Mouse (Mus musculus) embryonic stem cell, embryonic (primary cell): ENCODE results near the gene Elovl1.

Experiments
- CTCF ChIA-PET, 4 experiments: fragments of 300-600 bp in 2 of 4; fragments of 350-600 bp in 2 of 4; sonication (Branson Sonifier 250); formaldehyde crosslinking; loops; one replicate each; lab custom pipeline; 2022; ENCODE audit warnings: inconsistent platforms in 2 of 4; lab: Charles Lee
- POLR2A ChIA-PET, 4 experiments: fragments of 300-600 bp in 2 of 4; fragments of 350-600 bp in 2 of 4; sonication (Branson Sonifier 250); formaldehyde crosslinking; loops; one replicate each; lab custom pipeline; 2022; ENCODE audit warnings: antibody characterized with exemption in 4 of 4, inconsistent platforms in 1 of 4; lab: Charles Lee

The Elovl1 gene

GRCm38 (mm10) chr4:118427768-118428451, at the start of gene Elovl1:
TSS of gene Elovl1 (plus strand) at chr4:118428093.
- CTCF ChIA-PET = interaction anchor here (0.6 to 1.6 kb wide), 9 partner anchors 70 to 1276 kb away, joined by 3 to 6 read pairs (median 3); no protein-coding TSS in a partner anchor
- POLR2A ChIA-PET = interaction anchor here in 3 of 4 experiments (0.6 to 3.3 kb wide), 35 partner anchors 8 to 681 kb away, joined by 3 to 20 read pairs (median 4); partner anchors contain the start of genes Cdc20 (in 3 of the 3), Kdm4a (in 2 of the 3), Tmem125 (in 2 of the 3) and Cfap57 (in 1 of the 3)

- ChIA-PET POLR2A (interaction anchor here in 1 of 4 experiments (0.5 kb wide), 1 partner anchor 88 kb away, joined by 4 read pairs; no protein-coding TSS in a partner anchor), CTCF (no interaction called here)
Observed at GRCm38 (mm10) chr4:118383271-118383670, 44.6 kb upstream of the Elovl1 start.

GRCm38 (mm10) chr4:118387316-118387715, 40.6 kb upstream of the Elovl1 start:
- POLR2A ChIA-PET = interaction anchor here in 2 of 4 experiments (0.9 to 1.7 kb wide), 6 partner anchors 9 to 208 kb away, joined by 3 to 4 read pairs (median 4); partner anchors contain the start of gene Kdm4a (in 1 of the 2)
- CTCF ChIA-PET = no interaction called here

- CTCF ChIA-PET = interaction anchor here in 1 of 4 experiments (0.7 kb wide), 1 partner anchor 222 kb away, joined by 3 read pairs; no protein-coding TSS in a partner anchor
- POLR2A ChIA-PET = interaction anchor here in 1 of 4 experiments (0.8 to 2.6 kb wide), 7 partner anchors 9 to 520 kb away, joined by 3 to 6 read pairs (median 4); partner anchors contain the start of gene Cdc20
Observed at GRCm38 (mm10) chr4:118390146-118390545, 37.7 kb upstream of the Elovl1 start.

DNA sequence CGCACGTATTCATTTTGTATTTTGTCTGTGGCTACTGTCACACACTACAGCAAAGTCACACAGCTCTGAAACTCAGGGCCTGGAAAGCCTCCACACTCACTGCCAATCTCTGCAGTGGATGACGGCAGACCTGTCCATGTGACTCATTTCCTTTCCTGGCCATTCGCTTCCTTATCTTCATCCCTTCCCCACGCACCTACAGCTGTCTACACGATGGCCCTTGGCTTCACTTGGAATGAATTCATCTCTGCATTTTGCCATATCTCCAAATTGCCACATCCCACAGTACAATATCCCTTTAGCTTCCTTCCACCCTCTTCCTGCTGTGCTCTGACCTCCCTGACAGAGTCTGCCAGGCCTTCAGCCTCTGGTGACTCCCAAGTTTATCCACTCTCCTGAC, 33.4 kb upstream of the Elovl1 start:
- CTCF ChIA-PET = no interaction called here
- POLR2A ChIA-PET = interaction anchor here in 1 of 4 experiments (1.1 kb wide), 1 partner anchor 16 kb away, joined by 3 read pairs; no protein-coding TSS in a partner anchor

- POLR2A ChIA-PET = interaction anchor here in 1 of 4 experiments (1.1 kb wide), 1 partner anchor 15 kb away, joined by 3 read pairs; no protein-coding TSS in a partner anchor
- CTCF ChIA-PET = no interaction called here
Observed at GRCm38 (mm10) chr4:118395289-118395688, 32.6 kb upstream of the Elovl1 start.

- ChIA-PET CTCF (no interaction called here), POLR2A (no interaction called here)
Observed at GRCm38 (mm10) chr4:118396433-118396832, 31.5 kb upstream of the Elovl1 start.

DNA sequence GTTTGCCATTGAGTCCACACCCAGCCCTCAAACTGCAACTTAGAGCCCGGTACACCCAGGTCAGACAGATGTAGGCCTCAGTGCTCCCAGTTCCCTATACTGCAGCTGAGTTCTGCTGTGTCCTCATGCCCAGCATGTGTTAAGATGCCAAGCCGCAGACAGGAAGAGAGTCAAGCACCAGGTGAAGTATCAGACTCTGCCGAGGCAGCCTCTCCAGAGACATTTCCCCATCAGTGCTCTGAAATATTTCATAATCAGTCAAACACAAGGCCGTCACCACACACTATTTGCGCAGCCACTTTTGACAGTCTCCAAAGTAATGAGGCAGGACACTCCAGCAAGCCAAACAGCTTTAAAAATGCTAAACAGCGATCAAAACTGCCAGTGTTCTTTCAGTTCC, 29.5 kb upstream of the Elovl1 start:
- POLR2A ChIA-PET = no interaction called here
- CTCF ChIA-PET = no interaction called here

GRCm38 (mm10) chr4:118401421-118401820, 26.5 kb upstream of the Elovl1 start:
- ChIA-PET CTCF (interaction anchor here in 1 of 4 experiments (1.0 kb wide), 1 partner anchor 165 kb away, joined by 3 read pairs; no protein-coding TSS in a partner anchor), POLR2A (interaction anchor here in 2 of 4 experiments (0.9 to 1.3 kb wide), 3 partner anchors 13 to 222 kb away, joined by 3 read pairs; partner anchors contain the start of genes Cdc20 (in 1 of the 2) and Kdm4a (in 1 of the 2))

GRCm38 (mm10) chr4:118401918-118402317, 26.0 kb upstream of the Elovl1 start:
- POLR2A ChIA-PET = interaction anchor here in 2 of 4 experiments (0.9 to 1.3 kb wide), 4 partner anchors 14 to 222 kb away, joined by 3 read pairs; partner anchors contain the start of genes Cdc20 (in 1 of the 2) and Kdm4a (in 1 of the 2)
- CTCF ChIA-PET = interaction anchor here in 1 of 4 experiments (1.0 kb wide), 1 partner anchor 164 kb away, joined by 3 read pairs; no protein-coding TSS in a partner anchor

GRCm38 (mm10) chr4:118402701-118403100, 25.2 kb upstream of the Elovl1 start:
- POLR2A ChIA-PET = interaction anchor here in 2 of 4 experiments (1.0 to 1.3 kb wide), 2 partner anchors 29 to 223 kb away, joined by 3 read pairs; partner anchors contain the start of gene Kdm4a (in 1 of the 2)
- CTCF ChIA-PET = interaction anchor here in 1 of 4 experiments (1.0 kb wide), 1 partner anchor 164 kb away, joined by 3 read pairs; no protein-coding TSS in a partner anchor

- CTCF ChIA-PET = interaction anchor here in 2 of 4 experiments (0.6 to 0.9 kb wide), 2 partner anchors 13 to 106 kb away, joined by 3 to 5 read pairs; no protein-coding TSS in a partner anchor
- POLR2A ChIA-PET = interaction anchor here in 3 of 4 experiments (0.6 to 2.7 kb wide), 15 partner anchors 10 to 52 kb away, joined by 3 to 10 read pairs (median 4); partner anchors contain the start of gene Elovl1 (in 3 of the 3)
Observed at GRCm38 (mm10) chr4:118409142-118409900, 18.6 kb upstream of the Elovl1 start, which contains the start of the genes Szt2 and Med8. TSS of gene Szt2 (minus strand) at chr4:118409273. TSS of gene Med8 (plus strand) at chr4:118409337.

- POLR2A ChIA-PET = interaction anchor here (0.7 to 2.7 kb wide), 12 partner anchors 10 to 210 kb away, joined by 3 to 10 read pairs (median 4); partner anchors contain the start of genes Elovl1 (in 2 of the 4), Cdc20 (in 1 of the 4), Cfap57 (in 1 of the 4) and Ebna1bp2 (in 1 of the 4)
- CTCF ChIA-PET = no interaction called here
Observed at GRCm38 (mm10) chr4:118410871-118411270, 17.0 kb upstream of the Elovl1 start.

- ChIA-PET POLR2A (interaction anchor here in 2 of 4 experiments (0.7 to 1.6 kb wide), 6 partner anchors 8 to 578 kb away, joined by 3 to 5 read pairs (median 3); partner anchors contain the start of genes Cdc20 (in 1 of the 2) and Elovl1 (in 1 of the 2)), CTCF (interaction anchor here in 3 of 4 experiments (0.6 to 0.7 kb wide), 3 partner anchors 204 to 728 kb away, joined by 3 to 5 read pairs (median 5); no protein-coding TSS in a partner anchor)
Observed at GRCm38 (mm10) chr4:118413553-118413952, 14.3 kb upstream of the Elovl1 start.

DNA sequence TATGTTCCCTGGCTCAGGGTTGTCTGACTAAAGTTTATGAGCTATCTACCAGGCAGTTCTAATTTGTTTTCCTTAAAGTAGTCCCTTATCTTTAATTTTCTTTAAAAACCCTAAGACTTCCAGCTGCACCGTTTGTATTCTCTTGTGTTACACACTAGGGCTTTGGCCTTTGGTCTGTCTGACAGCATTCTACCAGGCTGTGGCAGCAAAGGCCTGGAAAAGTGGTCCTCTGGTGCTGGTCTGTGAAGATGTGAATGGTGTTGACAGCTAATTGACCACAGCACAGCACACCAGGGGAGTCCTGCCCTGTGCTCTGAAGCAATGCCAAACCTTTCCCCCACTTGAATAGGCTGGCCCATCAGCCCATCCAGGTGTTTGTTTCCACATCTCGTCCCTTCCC, 12.1 kb upstream of the Elovl1 start:
- POLR2A ChIA-PET = interaction anchor here in 3 of 4 experiments (0.6 to 1.8 kb wide), 5 partner anchors 9 to 286 kb away, joined by 3 to 5 read pairs (median 4); partner anchors contain the start of gene Kdm4a (in 1 of the 3)
- CTCF ChIA-PET = interaction anchor here in 1 of 4 experiments (0.6 kb wide), 1 partner anchor 167 kb away, joined by 3 read pairs; no protein-coding TSS in a partner anchor

- ChIA-PET POLR2A (interaction anchor here in 2 of 4 experiments (1.0 to 2.0 kb wide), 7 partner anchors 9 to 287 kb away, joined by 3 to 9 read pairs (median 3); partner anchors contain the start of genes Elovl1 (in 1 of the 2) and Kdm4a (in 1 of the 2)), CTCF (interaction anchor here in 3 of 4 experiments (0.6 to 1.1 kb wide), 3 partner anchors 29 to 167 kb away, joined by 3 read pairs; no protein-coding TSS in a partner anchor)
Observed at GRCm38 (mm10) chr4:118416329-118416728, 11.6 kb upstream of the Elovl1 start.
